Mouse (Mus musculus) testis, adult 2 months (tissue): ENCODE data around the gene Gm43191. TPM values are rescaled to one million over a fixed set of nuclear protein-coding genes. Genes with fewer than 3 reads are reported as not detected.
"Not testable (repeated sequence)": the region's sequence is repeated elsewhere in the genome, so short reads cannot be mapped to it uniquely, and the experiment has no call there.

ENCODE experiments used
- H3K27ac ChIP-seq: fragments of 200-500 bp; 2 replicates; pipeline ENCODE4 v1.5.1; 2012; ENCODE audit warnings: low read depth, low read length; ENCODE audit not compliant: control insufficient read depth, insufficient read depth
- H3K27me3 ChIP-seq: fragments of 200-500 bp; 2 replicates; pipeline ENCODE4 v1.6.1; 2012; ENCODE audit warnings: mild to moderate bottlenecking, low read length, moderate library complexity; ENCODE audit not compliant: control insufficient read depth, insufficient read depth
- H3K36me3 ChIP-seq: fragments of 200-500 bp; 2 replicates; pipeline ENCODE4 v1.6.1; 2012; ENCODE audit warnings: mild to moderate bottlenecking, low read length; ENCODE audit not compliant: control insufficient read depth, insufficient read depth
- H3K4me1 ChIP-seq: fragments of 200-500 bp; 2 replicates; pipeline ENCODE4 v1.6.1; 2012; ENCODE audit warnings: low read length; ENCODE audit not compliant: control insufficient read depth, insufficient read depth
- H3K4me3 ChIP-seq: fragments of 200-500 bp; 2 replicates; pipeline ENCODE4 v1.5.1; 2012; ENCODE audit warnings: low read depth, mild to moderate bottlenecking, low read length, moderate library complexity, mixed read lengths; ENCODE audit not compliant: control insufficient read depth
- CTCF ChIP-seq: fragments of 200-500 bp; IDR thresholded peaks from 2 replicates; pipeline ENCODE4 v1.5.1; 2012; ENCODE audit warnings: low read depth, mild to moderate bottlenecking, inconsistent platforms, low read length, moderate library complexity; ENCODE audit not compliant: control insufficient read depth, insufficient read depth, insufficient replicate concordance
- POLR2A ChIP-seq: fragments of 200-500 bp; IDR thresholded peaks from 2 replicates; pipeline ENCODE4 v1.6.1; 2012; ENCODE audit warnings: low read depth, mild to moderate bottlenecking, inconsistent platforms, low read length, moderate library complexity; ENCODE audit not compliant: control insufficient read depth
- polyA plus RNA-seq: library from polyadenylated mRNA; depleted of rRNA; stranded (reverse); fragments of >200 nt; gene quantifications from 2 replicates; pipeline ENCODE4 v1.2.3, GENCODE M21; 2012

Gene Gm43191
- polyA plus RNA-seq, 1 experiment: not detected

DNA sequence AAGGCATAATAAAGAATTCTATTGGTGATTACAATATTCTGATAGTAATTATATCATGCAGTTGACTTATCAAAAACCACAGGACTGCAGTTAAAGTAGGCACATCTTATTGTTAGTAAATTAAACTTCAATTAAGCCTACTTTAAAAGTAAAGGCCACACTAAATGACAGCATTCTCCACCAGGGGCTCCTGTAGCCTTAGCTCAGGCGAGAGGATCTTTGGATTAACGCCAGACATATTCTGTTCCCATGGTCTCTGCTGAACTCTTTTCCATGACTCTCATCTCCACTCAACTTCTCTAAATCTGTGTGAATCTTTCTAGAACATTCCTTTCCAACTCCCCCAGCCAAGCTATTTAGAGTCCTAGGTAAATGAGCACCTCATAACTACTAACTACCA lies 17.7 kb upstream of the Gm43191 start:
- no peak overlapping the region for H3K27ac ChIP-seq
- no peaks in the 10 kb centered on the region for H3K36me3 ChIP-seq
- H3K4me1 ChIP-seq: no peaks in the 10 kb centered on the region
- no peak for TF ChIP-seq CTCF
- no peak for TF ChIP-seq POLR2A
- H3K4me3 ChIP-seq: no peak overlapping the region
- no peaks in the 10 kb centered on the region for H3K27me3 ChIP-seq

GRCm38 (mm10) chr3:116695666-116695985 lies 14.6 kb upstream of the Gm43191 start:
- no peaks in the 10 kb centered on the region for H3K4me1 ChIP-seq
- no peak overlapping the region for H3K27ac ChIP-seq
- H3K4me3 ChIP-seq: no peak overlapping the region
- TF ChIP-seq POLR2A (no peak), CTCF (no peak)
- H3K27me3 ChIP-seq: no peaks in the 10 kb centered on the region
- H3K36me3 ChIP-seq: no peaks in the 10 kb centered on the region

GRCm38 (mm10) chr3:116694955-116695665 lies 14.1 kb upstream of the Gm43191 start:
- TF ChIP-seq CTCF: no peak
- no peak for TF ChIP-seq POLR2A
- no peaks in the 10 kb centered on the region for H3K4me1 ChIP-seq
- H3K27me3 ChIP-seq: no peaks in the 10 kb centered on the region
- H3K4me3 ChIP-seq: no peak overlapping the region
- H3K36me3 ChIP-seq: no peaks in the 10 kb centered on the region
- no peak overlapping the region for H3K27ac ChIP-seq

- H3K27me3 ChIP-seq: no peaks in the 10 kb centered on the region
- no peaks in the 10 kb centered on the region for H3K4me1 ChIP-seq
- TF ChIP-seq CTCF (no peak), POLR2A (no peak)
- H3K27ac ChIP-seq: no peak overlapping the region
- no peaks in the 10 kb centered on the region for H3K36me3 ChIP-seq
- H3K4me3 ChIP-seq: no peak overlapping the region
These were observed 13.3 kb upstream of the Gm43191 start for GRCm38 (mm10) chr3:116694312-116694711.

DNA sequence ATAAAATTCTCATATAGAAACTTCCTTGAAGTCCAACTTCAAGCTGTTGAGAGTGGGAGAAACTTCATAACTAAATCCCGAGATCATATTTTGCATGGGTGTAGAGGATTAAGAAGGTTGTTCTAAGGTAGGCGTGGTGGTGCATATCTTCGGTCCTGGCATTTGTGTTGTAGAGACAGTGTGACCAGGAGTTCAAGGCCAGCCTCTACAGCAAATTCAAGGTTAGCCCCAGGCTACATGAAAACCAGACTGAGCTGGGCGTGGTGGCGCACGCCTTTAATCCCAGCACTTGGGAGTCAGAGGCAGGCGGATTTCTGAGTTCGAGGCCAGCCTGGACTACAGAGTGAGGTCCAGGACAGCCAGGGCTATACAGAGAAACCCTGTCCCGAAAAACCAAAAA lies 16.8 kb downstream of the Gm43191 start:
- H3K4me1 ChIP-seq, H3K27ac ChIP-seq, H3K27me3 ChIP-seq, H3K36me3 ChIP-seq: not testable (repeated sequence)
- H3K4me3 ChIP-seq: peak overlapping the region; percentile 74

DNA sequence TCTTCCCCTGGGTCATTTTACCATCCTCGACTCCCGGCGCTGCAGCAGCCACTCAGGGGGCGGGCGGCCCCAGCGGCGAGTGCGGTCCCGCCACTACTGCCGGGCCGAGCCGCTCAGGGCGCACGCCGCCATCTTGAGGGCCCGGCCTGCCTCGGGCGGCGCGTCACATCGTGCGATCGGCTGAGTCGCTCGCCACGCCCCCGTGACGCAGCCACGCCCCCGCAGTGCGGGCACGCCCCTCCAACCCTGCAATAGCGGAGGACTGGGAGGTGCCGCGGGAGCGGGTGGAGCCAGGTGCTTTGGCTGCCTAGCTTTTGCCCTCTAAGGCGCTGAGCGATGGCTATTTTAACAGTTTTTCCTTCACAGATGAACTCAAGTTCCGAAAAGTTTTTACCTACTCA lies 18.6 kb downstream of the Gm43191 start, which contains the start of gene Mfsd14a:
Mfsd14a (minus strand) TSS at position 215 of the 401 bp plus-strand sequence.
- H3K27ac ChIP-seq: peak within 1 kb of the TSS; percentile 95

DNA sequence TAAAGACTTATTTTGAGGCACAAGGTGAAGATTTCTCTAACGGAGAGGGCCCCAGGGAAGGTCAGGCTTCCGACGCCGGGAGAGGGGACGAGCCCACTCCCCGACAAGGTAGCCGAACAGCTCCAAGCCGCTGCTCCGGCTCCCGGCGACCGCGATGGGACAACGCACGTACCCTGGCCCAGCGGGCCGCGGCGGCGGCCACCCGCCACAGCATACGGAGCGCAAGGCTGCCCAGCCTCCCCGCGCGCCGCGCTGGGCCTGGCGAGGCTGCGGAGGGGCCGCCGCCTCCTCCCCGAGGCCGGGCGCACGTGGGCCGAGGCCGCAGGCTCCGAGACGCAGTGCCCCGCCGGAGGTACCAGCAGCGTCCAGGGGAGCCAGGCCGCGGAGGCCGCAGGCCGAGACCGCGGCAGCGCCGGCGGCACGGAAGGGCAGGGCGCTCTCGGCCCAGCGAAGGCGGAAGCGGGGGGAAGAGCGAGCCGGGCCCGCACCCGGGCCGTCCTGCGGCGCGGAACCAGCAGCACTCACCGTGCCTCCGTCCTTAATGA lies 19.1 kb downstream of the Gm43191 start:
- Histone ChIP-seq H3K36me3 (no peaks in the 10 kb centered on the region), H3K4me3 (peak overlapping the region; percentile 91), H3K4me1 (peaks cover 3% of the 10 kb centered on the region), H3K27me3 (no peaks in the 10 kb centered on the region), H3K27ac (peak overlapping the region; percentile 95)
- TF ChIP-seq CTCF (no peak), POLR2A (peak; percentile 47; the same call in 1 of the 2 replicates)

More for the DNA sequence above, 18.6 kb downstream of the Gm43191 start, which contains the start of gene Mfsd14a:
- no peak for TF ChIP-seq CTCF
- TF ChIP-seq POLR2A: peak; percentile 97
- Histone ChIP-seq H3K4me3 (peak within 1 kb of the TSS; percentile 91), H3K36me3 (no peaks in the 10 kb centered on the region), H3K4me1 (peaks cover 3% of the 10 kb centered on the region), H3K27me3 (no peaks in the 10 kb centered on the region)

- H3K27ac ChIP-seq: peak overlapping the region; percentile 95
- peak overlapping the region; percentile 91 for H3K4me3 ChIP-seq
- H3K36me3 ChIP-seq: no peaks in the 10 kb centered on the region
- no peaks in the 10 kb centered on the region for H3K27me3 ChIP-seq
- H3K4me1 ChIP-seq: peaks cover 3% of the 10 kb centered on the region
- TF ChIP-seq POLR2A (no peak), CTCF (no peak)
These were observed 19.7 kb downstream of the Gm43191 start for GRCm38 (mm10) chr3:116661288-116661869.
